Mouse (Mus musculus) MEL (cell line): ENCODE measurements around the gene Wdr1. TPM values are rescaled to one million over a fixed set of nuclear protein-coding genes. Genes with fewer than 3 reads are reported as not detected.

Experiments used
- DNase-seq: peaks from one replicate; pipeline ENCODE4 v3.0.0; 2011; ENCODE audit warnings: low read depth, low spot score
- H3K27ac ChIP-seq: 2 replicates; pipeline ENCODE4 v1.5.1; 2012; ENCODE audit warnings: low read depth, mild to moderate bottlenecking, control low read depth, low read length, moderate library complexity; ENCODE audit not compliant: control insufficient read depth
- H3K27me3 ChIP-seq, 2 experiments: fragments of 150-350 bp in 1 of 2; sonication (generic) in 1 of 2; 2 replicates each; pipeline ENCODE4 v1.6.1; 2012; ENCODE audit warnings: low read length in 2 of 2, mild to moderate bottlenecking in 2 of 2, improper control_type of control experiment in 1 of 2, moderate library complexity in 1 of 2; ENCODE audit not compliant: insufficient read depth in 2 of 2, control insufficient read depth in 1 of 2
- H3K36me3 ChIP-seq, 2 experiments: 2 replicates each; pipeline ENCODE4 v1.6.1; 2012 to 2014; ENCODE audit warnings: low read length in 2 of 2, improper control_type of control experiment in 1 of 2, inconsistent platforms in 1 of 2, mild to moderate bottlenecking in 1 of 2; ENCODE audit not compliant: insufficient read depth in 2 of 2, control insufficient read depth in 1 of 2
- H3K4me1 ChIP-seq, 2 experiments: fragments of 150-350 bp in 1 of 2; sonication (generic) in 1 of 2; 2 replicates each; pipeline ENCODE4 v1.6.1; 2012; ENCODE audit warnings: low read length in 2 of 2, improper control_type of control experiment in 1 of 2, mild to moderate bottlenecking in 1 of 2; ENCODE audit not compliant: insufficient read depth in 2 of 2, control insufficient read depth in 1 of 2
- H3K4me3 ChIP-seq, 2 experiments: fragments of 150-350 bp in 1 of 2; sonication (generic) in 1 of 2; 2 replicates each; pipeline ENCODE4 v1.5.1; 2012; ENCODE audit warnings: low read depth in 2 of 2, low read length in 2 of 2, mild to moderate bottlenecking in 2 of 2, moderate library complexity in 2 of 2, control low read depth in 1 of 2, improper control_type of control experiment in 1 of 2; ENCODE audit not compliant: control insufficient read depth in 1 of 2, insufficient read depth in 1 of 2
- H3K79me2 ChIP-seq: 2 replicates; pipeline ENCODE4 v1.6.1; 2012; ENCODE audit warnings: mild to moderate bottlenecking, low read length, moderate library complexity; ENCODE audit not compliant: control insufficient read depth, poor library complexity, insufficient read depth
- H3K9ac ChIP-seq: 2 replicates; pipeline ENCODE4 v1.6.1; 2012; ENCODE audit warnings: low read depth, mild to moderate bottlenecking, control low read depth, low read length, moderate library complexity; ENCODE audit not compliant: control insufficient read depth, poor library complexity, severe bottlenecking
- H3K9me3 ChIP-seq: fragments of 150-350 bp; sonication (generic); replicated peaks from 2 replicates; pipeline ENCODE4 v1.6.1; 2012; ENCODE audit warnings: mild to moderate bottlenecking, low read length, improper control_type of control experiment, moderate library complexity; ENCODE audit not compliant: insufficient read depth
- BHLHE40 ChIP-seq: IDR thresholded peaks from 2 replicates; pipeline ENCODE4 v1.6.1; 2012; ENCODE audit warnings: low read depth, mild to moderate bottlenecking, inconsistent platforms, low read length, improper control_type of control experiment, borderline replicate concordance
- CHD1 ChIP-seq: IDR thresholded peaks from 2 replicates; pipeline ENCODE4 v1.6.1; 2012; ENCODE audit warnings: low read depth, mild to moderate bottlenecking, inconsistent platforms, low read length, improper control_type of control experiment
- CTCF ChIP-seq, 3 experiments: IDR thresholded peaks in 2 of 3; conservative IDR thresholded peaks in 1 of 3; 2 replicates each; pipeline ENCODE4 v1.5.1; 2011 to 2012; ENCODE audit warnings: low read length in 3 of 3, low read depth in 2 of 3, mild to moderate bottlenecking in 2 of 3, improper control_type of control experiment in 1 of 3, inconsistent platforms in 1 of 3, mixed read lengths in 1 of 3, moderate library complexity in 1 of 3; ENCODE audit not compliant: control insufficient read depth in 1 of 3, insufficient read depth in 1 of 3, poor library complexity in 1 of 3, severe bottlenecking in 1 of 3
- GABPA ChIP-seq: IDR thresholded peaks from 2 replicates; pipeline ENCODE4 v1.6.1; 2012; ENCODE audit warnings: low read depth, mild to moderate bottlenecking, inconsistent platforms, low read length, improper control_type of control experiment, moderate library complexity
- JUND ChIP-seq: IDR thresholded peaks from 2 replicates; pipeline ENCODE4 v1.6.1; 2011; ENCODE audit warnings: low read depth, mild to moderate bottlenecking, improper control_type of control experiment, low read length
- MAFK ChIP-seq: IDR thresholded peaks from 2 replicates; pipeline ENCODE4 v1.6.1; 2011; ENCODE audit warnings: low read depth, mild to moderate bottlenecking, low read length, improper control_type of control experiment, borderline replicate concordance
- MAX ChIP-seq: IDR thresholded peaks from 2 replicates; pipeline ENCODE4 v1.6.1; 2011; ENCODE audit warnings: low read length, improper control_type of control experiment
- MAZ ChIP-seq: IDR thresholded peaks from 2 replicates; pipeline ENCODE4 v1.6.1; 2012; ENCODE audit warnings: low read depth, mild to moderate bottlenecking, inconsistent platforms, low read length, improper control_type of control experiment
- MEF2A ChIP-seq: IDR thresholded peaks from 2 replicates; pipeline ENCODE4 v1.6.1; 2014; ENCODE audit warnings: low read depth, mild to moderate bottlenecking, inconsistent platforms, low read length, improper control_type of control experiment; ENCODE audit not compliant: poor library complexity, insufficient replicate concordance, severe bottlenecking; ENCODE audit errors: extremely low read depth
- MYC ChIP-seq: IDR thresholded peaks from 2 replicates; pipeline ENCODE4 v1.6.1; 2011; ENCODE audit warnings: low read depth, mild to moderate bottlenecking, low read length, improper control_type of control experiment, moderate library complexity
- NELFE ChIP-seq: IDR thresholded peaks from 2 replicates; pipeline ENCODE4 v1.6.1; 2011; ENCODE audit warnings: low read depth, low read length, improper control_type of control experiment
- POLR2AphosphoS2 ChIP-seq: IDR thresholded peaks from 2 replicates; pipeline ENCODE4 v1.6.1; 2011; ENCODE audit warnings: low read length, improper control_type of control experiment
- RAD21 ChIP-seq: IDR thresholded peaks from 2 replicates; pipeline ENCODE4 v1.6.1; 2011; ENCODE audit warnings: mild to moderate bottlenecking, low read depth, low read length, improper control_type of control experiment
- SIN3A ChIP-seq: IDR thresholded peaks from 2 replicates; pipeline ENCODE4 v1.6.1; 2012; ENCODE audit warnings: low read length, improper control_type of control experiment, inconsistent platforms
- TAL1 ChIP-seq: IDR thresholded peaks from 2 replicates; pipeline ENCODE4 v1.6.1; 2012; ENCODE audit warnings: mild to moderate bottlenecking, inconsistent platforms, low read length, moderate library complexity, mixed read lengths
- TBP ChIP-seq: IDR thresholded peaks from 2 replicates; pipeline ENCODE4 v1.8.0; 2011; ENCODE audit warnings: low read depth, low read length, improper control_type of control experiment
- USF1 ChIP-seq: IDR thresholded peaks from 2 replicates; pipeline ENCODE4 v1.6.1; 2014; ENCODE audit warnings: low read depth, mild to moderate bottlenecking, inconsistent platforms, low read length, improper control_type of control experiment, moderate library complexity
- ZC3H11A ChIP-seq: IDR thresholded peaks from 2 replicates; pipeline ENCODE4 v1.6.1; 2012; ENCODE audit warnings: low read depth, mild to moderate bottlenecking, inconsistent platforms, low read length, improper control_type of control experiment
- polyA plus RNA-seq, 2 experiments: library from polyadenylated mRNA; stranded (reverse) in 1 of 2; unstranded in 1 of 2; fragments of >175 nt in 1 of 2; fragments of >200 nt in 1 of 2; gene quantifications; 2 replicates each; pipeline versions ENCODE4 v1.2.1 to v1.2.4; 2012; ENCODE audit warnings: low replicate concordance in 2 of 2, low read depth in 1 of 2; ENCODE audit not compliant: insufficient read length in 2 of 2, insufficient read depth in 1 of 2, missing spikeins in 1 of 2
- total RNA-seq: library from RNA; depleted of rRNA; stranded (reverse); fragments of 300-350 nt; gene quantifications from 2 replicates; pipeline ENCODE4 v1.2.3, GENCODE M21; 2012

Wdr1 gene
- total and polyA plus RNA-seq, 3 experiments = 144 to 174 TPM; not detected in 1

DNA sequence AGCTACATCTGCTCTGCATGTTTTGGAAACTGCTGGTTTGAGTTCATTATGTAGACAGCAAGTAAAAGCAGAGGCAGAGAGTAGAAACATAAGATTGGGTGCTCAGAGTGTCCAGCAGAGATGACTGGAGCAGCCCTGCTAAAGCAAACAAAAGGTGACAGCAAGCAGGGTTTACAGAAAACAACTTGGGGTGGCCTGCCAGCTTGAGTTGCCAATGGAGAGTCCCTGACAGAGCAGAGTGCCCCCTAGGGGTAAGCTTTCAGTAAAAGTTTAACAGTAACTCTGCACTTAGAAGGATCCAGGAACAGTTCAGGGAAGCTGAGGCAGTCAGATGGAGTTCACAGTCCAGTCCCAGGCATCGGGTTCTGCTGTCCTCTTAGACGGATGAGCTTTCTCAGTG lies 7.9 kb upstream of the Wdr1 start:
- H3K27me3 ChIP-seq = peaks cover 0 to 3% of the 10 kb centered on the region in 2 experiments; a peak in 2 of 4 replicates
- DNase-seq = peak; percentile 43
- H3K4me1 ChIP-seq = no peaks in the 10 kb centered on the region
- H3K79me2 ChIP-seq = no peaks in the 10 kb centered on the region
- TF ChIP-seq JUND = no peak
- peak; percentile 46 for TF ChIP-seq RAD21
- no peak for TF ChIP-seq GABPA
- TF ChIP-seq NELFE = no peak
- no peak for TF ChIP-seq MAZ
- peak; percentile 56 to 69 (median 61) for TF ChIP-seq CTCF (IDR thresholded peaks at IDR 0.05 in 2 of 3, conservative IDR thresholded peaks at IDR 0.05 in 1 of 3; ENCODE audit: control insufficient read depth in 1 of 3, insufficient read depth in 1 of 3, low read depth in 2 of 3, low read length in 3 of 3, poor library complexity in 1 of 3, severe bottlenecking in 1 of 3)
- TF ChIP-seq BHLHE40 = no peak
- no peak for TF ChIP-seq TAL1
- no peak for TF ChIP-seq POLR2AphosphoS2
- TF ChIP-seq ZC3H11A = 0 out of 2 replicates have a peak, but pooled peaks have one; percentile 11
- no peak for TF ChIP-seq SIN3A
- TF ChIP-seq MEF2A = no peak
- no peak for TF ChIP-seq CHD1
- TF ChIP-seq MYC = no peak
- TF ChIP-seq MAFK = no peak
- TF ChIP-seq MAX = no peak
- TF ChIP-seq TBP = no peak
- H3K36me3 ChIP-seq = no peaks in the 10 kb centered on the region
- no peak overlapping the region for H3K4me3 ChIP-seq
- H3K27ac ChIP-seq = no peak overlapping the region
- no peak overlapping the region for H3K9ac ChIP-seq
- H3K9me3 ChIP-seq = no peaks in the 10 kb centered on the region

DNA sequence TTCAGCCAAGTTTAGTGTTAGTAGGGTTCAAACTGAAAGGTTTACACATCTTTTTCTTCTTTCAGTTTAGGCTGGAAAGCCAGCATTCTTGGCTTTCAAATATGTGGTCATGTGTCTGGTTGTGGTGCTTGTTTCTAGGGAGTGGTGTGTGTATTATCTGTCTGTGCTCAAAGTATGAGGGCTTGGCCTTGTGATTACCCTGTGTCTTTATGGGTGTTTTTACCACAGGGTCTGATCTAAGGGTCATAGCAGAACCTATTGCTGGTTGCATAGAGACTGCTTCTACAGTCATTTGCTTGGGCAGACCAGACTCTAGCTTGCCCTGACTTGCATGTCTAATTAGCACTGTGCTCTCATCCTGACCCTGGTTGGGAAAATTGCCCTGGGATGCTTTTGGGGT lies 5.6 kb upstream of the Wdr1 start:
- no peak for DNase-seq
- Histone ChIP-seq H3K27ac (no peak overlapping the region), H3K79me2 (no peaks in the 10 kb centered on the region), H3K27me3 (no peaks in the 10 kb centered on the region), H3K9me3 (no peaks in the 10 kb centered on the region), H3K9ac (no peak overlapping the region), H3K4me3 (no peak overlapping the region), H3K36me3 (no peaks in the 10 kb centered on the region), H3K4me1 (no peaks in the 10 kb centered on the region)
- no peak for TF ChIP-seq BHLHE40
- TF ChIP-seq USF1 = no peak
